Mouse (Mus musculus): Measurements from ENCODE around the gene Gm4756.
"Not testable (repeated sequence)": the region's sequence is repeated elsewhere in the genome, so short reads cannot be mapped to it uniquely, and the experiment has no call there.

Gene Gm4756

DNA sequence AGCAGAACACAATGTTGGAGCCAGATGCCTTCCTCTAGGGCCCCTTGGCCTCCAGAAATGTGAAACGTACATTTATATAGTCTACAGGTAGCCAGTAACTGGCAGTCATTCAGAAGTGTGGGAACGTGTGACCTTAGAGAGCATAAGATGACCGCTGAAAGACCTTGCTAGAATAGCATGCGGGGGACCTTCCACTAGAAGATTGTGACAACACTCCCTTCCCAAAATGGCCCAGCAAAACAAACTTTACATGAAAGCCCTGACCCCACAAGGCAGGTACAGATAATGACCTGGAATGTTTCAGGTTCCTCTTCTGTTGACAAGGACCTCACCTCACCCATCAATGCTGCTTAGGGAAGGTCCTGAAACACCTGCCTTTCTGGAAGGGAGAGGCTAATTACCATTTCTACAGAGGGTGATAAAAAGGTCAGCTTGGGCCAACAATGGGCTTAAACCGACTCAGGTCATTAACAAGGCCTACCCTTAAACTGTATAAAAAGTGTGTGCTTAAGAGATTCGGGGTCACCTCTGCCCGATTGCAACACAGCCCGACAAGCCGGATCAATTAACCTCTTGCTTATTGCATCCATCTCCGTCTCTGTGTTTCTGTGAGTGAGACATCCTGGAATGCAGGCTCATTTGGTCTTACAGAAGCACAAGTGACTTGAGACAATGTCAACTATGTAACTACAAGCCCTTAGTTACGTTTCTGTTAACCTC, at the start of gene Gm4756:
TSS of gene Gm4756 (minus strand) at position 51 of the 720 bp plus-strand sequence.
- DNase-seq, result no peak

DNA sequence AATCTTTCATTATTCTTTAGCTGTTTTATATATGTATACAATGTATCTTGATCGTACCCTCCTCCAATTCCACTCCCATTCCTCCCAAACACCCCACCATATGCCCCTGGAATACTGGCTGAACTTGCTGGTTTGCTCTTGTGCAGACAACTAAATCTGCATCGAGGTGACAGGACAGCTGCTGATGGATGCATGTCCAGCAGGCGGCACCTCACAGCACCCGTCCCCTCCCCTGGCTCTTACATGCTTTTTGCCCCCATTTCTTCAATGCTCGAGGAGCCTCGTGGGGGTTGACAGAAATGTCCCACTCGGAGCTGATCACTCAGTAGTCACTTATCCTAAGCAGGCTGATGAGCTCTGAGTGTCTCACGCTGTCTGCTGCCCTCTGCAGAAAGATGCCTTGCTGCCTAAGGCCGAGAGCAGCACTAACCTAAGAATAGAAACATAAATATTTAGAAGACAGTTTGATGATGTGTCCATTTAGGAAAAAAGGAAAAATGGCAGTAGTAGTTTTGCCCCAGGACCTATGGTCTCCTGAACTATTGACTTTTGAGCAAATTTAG, 45.5 kb upstream of the Gm4756 start:
- peak; percentile 3 for DNase-seq

- no peak for DNase-seq
Measured at GRCm38 (mm10) chr12:72694438-72694837, 45.0 kb upstream of the Gm4756 start.

GRCm38 (mm10) chr12:72693895-72694294, 44.4 kb upstream of the Gm4756 start:
- peak in 1 of 2 experiments; percentile 28 for DNase-seq

GRCm38 (mm10) chr12:72688281-72688680, 38.8 kb upstream of the Gm4756 start:
- not testable (repeated sequence) for DNase-seq

GRCm38 (mm10) chr12:72687741-72688140, 38.3 kb upstream of the Gm4756 start:
- DNase-seq, result not testable (repeated sequence)

- DNase-seq, result not testable (repeated sequence)
Measured at GRCm38 (mm10) chr12:72686566-72686965, 37.1 kb upstream of the Gm4756 start.

GRCm38 (mm10) chr12:72683612-72684011, 34.2 kb upstream of the Gm4756 start:
- DNase-seq, result no peak

DNA sequence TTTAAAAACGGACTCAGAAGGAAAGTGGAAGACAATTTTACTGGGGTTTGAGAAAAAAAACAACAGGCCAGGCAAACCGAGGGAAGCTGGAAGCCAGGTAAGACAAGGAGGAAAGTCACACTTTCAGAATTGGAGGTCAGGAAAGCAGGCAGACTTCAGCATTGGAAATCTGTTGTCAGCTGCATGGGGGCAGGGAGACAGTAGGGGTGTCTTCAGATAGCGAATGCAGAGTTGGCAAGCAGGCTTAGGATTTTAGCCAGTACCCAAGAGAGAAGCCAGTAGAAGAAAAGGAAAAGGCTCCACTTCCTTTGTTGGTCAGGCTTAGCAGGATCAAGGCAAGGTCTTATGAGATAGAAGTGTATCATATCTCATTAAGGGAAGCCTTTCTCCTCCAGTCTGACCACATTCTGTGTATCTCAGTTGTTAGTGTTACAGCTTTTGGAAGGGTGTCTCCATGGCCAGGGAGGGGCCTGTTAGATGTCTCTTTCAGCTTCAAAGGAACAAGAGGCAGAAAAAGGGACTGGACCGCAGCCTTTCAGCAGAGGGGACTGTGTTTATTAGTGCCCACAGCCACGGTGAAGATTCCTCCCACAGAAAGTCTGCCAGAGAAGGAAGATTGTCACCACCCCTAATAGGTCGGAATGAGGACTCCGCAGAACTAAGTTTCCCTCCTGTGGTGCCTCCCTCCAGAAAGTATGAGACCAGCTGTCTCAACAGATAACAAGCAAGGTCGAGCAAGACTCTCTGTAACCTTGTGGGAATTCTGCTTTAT, 33.2 kb upstream of the Gm4756 start:
- DNase-seq, result no peak

GRCm38 (mm10) chr12:72681919-72682318, 32.5 kb upstream of the Gm4756 start:
- no peak for DNase-seq

DNA sequence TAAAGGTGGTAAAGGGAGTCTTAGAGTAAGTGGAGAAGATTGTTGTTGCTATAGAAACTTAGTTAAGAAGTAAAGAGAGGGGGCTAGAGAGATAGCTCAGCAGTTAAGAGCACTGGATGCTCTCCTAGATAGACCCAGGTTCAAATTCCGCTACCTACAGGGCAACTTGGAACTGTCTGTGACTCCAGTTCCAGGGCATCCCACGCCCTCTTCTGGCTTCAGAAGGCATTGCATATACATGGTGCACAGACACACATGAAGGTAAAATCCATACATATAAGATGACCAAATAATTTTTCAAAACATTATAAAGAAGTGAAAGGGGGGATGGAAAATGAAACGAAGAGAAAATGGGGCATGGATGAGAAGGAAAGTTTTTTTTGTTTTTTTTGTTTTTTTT, 30.2 kb upstream of the Gm4756 start:
- DNase-seq, result no peak

DNA sequence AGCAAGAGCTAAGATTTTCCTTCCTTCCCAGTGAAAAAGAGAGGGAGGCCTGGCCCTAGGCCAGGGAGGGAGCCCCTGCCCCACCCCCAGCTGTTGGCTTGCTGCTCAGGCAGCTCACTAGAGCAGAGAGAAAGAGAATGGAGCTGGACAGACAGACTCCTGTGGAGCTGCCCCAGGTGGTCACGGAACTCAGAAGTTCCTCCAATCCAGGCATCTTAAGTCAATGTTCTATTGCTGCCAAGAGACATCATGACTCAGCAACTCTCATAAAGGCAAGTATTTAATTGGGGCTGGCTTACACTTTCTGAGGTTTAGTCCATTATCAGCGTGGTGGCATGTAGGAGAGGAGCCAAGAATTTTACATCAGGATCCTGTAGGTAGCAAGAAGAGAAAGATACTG, 25.4 kb upstream of the Gm4756 start:
- no peak for DNase-seq

- no peak for DNase-seq
Measured at GRCm38 (mm10) chr12:72674079-72674797, 24.8 kb upstream of the Gm4756 start.

- no peak for DNase-seq
Measured at GRCm38 (mm10) chr12:72671516-72672135, 22.2 kb upstream of the Gm4756 start.

- DNase-seq, result no peak
Measured at GRCm38 (mm10) chr12:72670921-72671320, 21.5 kb upstream of the Gm4756 start.

- DNase-seq, result no peak
Measured at GRCm38 (mm10) chr12:72667868-72668469, 18.5 kb upstream of the Gm4756 start.

DNA sequence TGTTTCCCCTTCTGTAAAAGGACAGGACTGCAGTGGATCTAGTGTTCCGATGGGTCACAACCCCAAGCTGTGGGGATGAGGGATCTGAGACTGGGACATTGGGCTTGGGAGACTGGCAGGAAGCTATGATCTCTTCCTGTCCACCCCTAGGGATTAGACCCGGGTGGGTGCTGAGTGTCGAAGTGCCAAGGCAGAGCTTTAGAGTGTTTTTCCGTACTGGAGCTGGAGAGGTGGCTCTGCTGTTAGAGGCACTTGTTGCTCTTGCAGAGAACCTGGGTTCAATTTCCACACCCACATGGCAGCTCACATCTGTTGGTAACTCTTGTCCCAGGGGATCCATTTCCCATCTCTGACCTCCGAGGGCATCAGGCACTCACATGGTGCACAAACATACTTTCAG, 16.6 kb upstream of the Gm4756 start:
- no peak for DNase-seq

GRCm38 (mm10) chr12:72664735-72665337, 15.4 kb upstream of the Gm4756 start, which contains the start of gene Dhrs7:
Gene Dhrs7, minus strand, starts transcription at chr12:72664909.
- DNase-seq, result peak; percentile 80 to 86

GRCm38 (mm10) chr12:72664020-72664734, 14.7 kb upstream of the Gm4756 start:
- DNase-seq, result peak; percentile 41 to 50

GRCm38 (mm10) chr12:72655775-72656174, 6.3 kb upstream of the Gm4756 start:
- DNase-seq, result no peak

DNA sequence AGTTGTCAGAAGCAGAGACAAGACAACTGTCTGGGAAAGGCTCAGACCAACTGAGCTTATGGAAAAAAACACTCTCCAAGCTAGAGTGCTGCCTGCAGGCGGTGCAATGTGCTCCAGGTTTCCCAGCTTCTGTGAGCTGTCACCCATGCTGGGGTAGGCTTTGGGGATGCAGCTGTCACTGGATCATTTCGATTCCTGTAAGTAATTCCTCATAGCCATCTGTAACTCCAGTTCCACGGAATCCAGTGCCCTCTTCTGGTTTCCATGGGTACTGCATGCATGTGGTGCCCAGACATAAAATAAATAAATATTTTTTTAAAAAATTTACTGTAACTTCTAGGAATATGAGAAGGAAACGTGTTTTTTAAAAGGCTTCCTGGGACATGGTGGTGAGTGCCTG, 5.2 kb upstream of the Gm4756 start:
- peak; percentile 69 to 79 for DNase-seq
